Mouse (Mus musculus) limb, embryonic 12.5 days (tissue): ENCODE results near the gene Cadps2. TPM values are rescaled to one million over a fixed set of nuclear protein-coding genes. Genes with fewer than 3 reads are reported as not detected.

ENCODE experiments used
- ATAC-seq: fragments of 200-750 bp; cut with Nextera tagmentation; 2 replicates; pipeline ENCODE4 v1.8.0; 2017; ENCODE audit warnings: low read depth, moderate TSS enrichment; ENCODE audit not compliant: insufficient number of reproducible peaks, insufficient read depth, low FRiP score, low TSS enrichment
- H3K27ac ChIP-seq: fragments of 300-500 bp; sonication (generic); 2 replicates; pipeline ENCODE4 v1.5.1; 2016; ENCODE audit warnings: mild to moderate bottlenecking, moderate library complexity
- H3K27me3 ChIP-seq: fragments of 300-500 bp; sonication (generic); 2 replicates; pipeline ENCODE4 v1.6.1; 2016; ENCODE audit warnings: mild to moderate bottlenecking, moderate library complexity
- H3K36me3 ChIP-seq: fragments of 300-500 bp; sonication (generic); 2 replicates; pipeline ENCODE4 v1.6.1; 2016; ENCODE audit warnings: mild to moderate bottlenecking, moderate library complexity
- H3K4me1 ChIP-seq: fragments of 300-500 bp; sonication (generic); replicated peaks from 2 replicates; pipeline ENCODE4 v1.6.1; 2016
- H3K4me2 ChIP-seq: fragments of 300-500 bp; sonication (generic); 2 replicates; pipeline ENCODE4 v1.6.1; 2016; ENCODE audit warnings: mild to moderate bottlenecking, moderate library complexity
- H3K4me3 ChIP-seq: fragments of 300-500 bp; sonication (generic); replicated peaks from 2 replicates; pipeline ENCODE4 v1.5.1; 2016; ENCODE audit warnings: mild to moderate bottlenecking
- H3K9ac ChIP-seq: fragments of 300-500 bp; sonication (generic); replicated peaks from 2 replicates; pipeline ENCODE4 v1.6.1; 2016; ENCODE audit warnings: mild to moderate bottlenecking, moderate library complexity
- H3K9me3 ChIP-seq: fragments of 300-500 bp; sonication (generic); 2 replicates; pipeline ENCODE4 v1.6.1; 2016; ENCODE audit warnings: mild to moderate bottlenecking, moderate library complexity
- WGBS: fragments of 180-500 bp; shearing (Covaris S2); methylation state at CpG from one replicate; pipeline ENCODE4 v1.1.7; 2016; 5-methylcytosine and 5-hydroxymethylcytosine counted together
- polyA plus RNA-seq: library from polyadenylated mRNA; unstranded; fragments of >200 nt; fragmentation: Nextera tagmentation; extraction: Ambion mirVana; gene quantifications from 2 replicates; pipeline ENCODE4 v1.2.1, GENCODE M21; 2016

The Cadps2 gene
- polyA plus RNA-seq, 1 experiment from 2014 or later = 4.8 TPM

DNA sequence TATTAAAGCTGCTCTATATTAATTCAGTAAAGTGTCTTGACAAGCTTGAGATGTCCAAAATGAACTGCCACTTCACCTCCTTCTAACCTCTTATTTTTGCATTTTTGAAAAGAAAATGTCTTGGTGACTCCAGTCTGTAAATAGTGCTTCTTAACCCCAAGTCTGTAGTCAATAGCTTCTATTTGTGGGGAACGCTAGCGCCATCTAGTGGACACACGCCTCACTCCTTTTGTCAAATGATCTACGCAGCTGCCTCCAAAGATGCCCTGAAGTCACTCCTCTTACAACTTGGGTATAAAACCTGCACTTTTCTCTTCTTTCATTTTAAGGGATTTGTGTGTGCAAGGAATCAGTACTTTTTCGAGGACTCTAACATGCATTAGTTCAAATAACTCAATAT lies 381.5 kb downstream of the Cadps2 start:
- H3K9me3 ChIP-seq = no peaks in the 10 kb centered on the region
- H3K27me3 ChIP-seq = no peaks in the 10 kb centered on the region
- no peak overlapping the region for H3K4me3 ChIP-seq
- H3K4me2 ChIP-seq = no peak overlapping the region
- H3K36me3 ChIP-seq = no peaks in the 10 kb centered on the region
- WGBS = 3% methylated on average over 5 of the region's 5 CpGs
- no peak overlapping the region for H3K27ac ChIP-seq
- no peaks in the 10 kb centered on the region for H3K4me1 ChIP-seq
- ATAC-seq = no peak
- H3K9ac ChIP-seq = no peak overlapping the region

DNA sequence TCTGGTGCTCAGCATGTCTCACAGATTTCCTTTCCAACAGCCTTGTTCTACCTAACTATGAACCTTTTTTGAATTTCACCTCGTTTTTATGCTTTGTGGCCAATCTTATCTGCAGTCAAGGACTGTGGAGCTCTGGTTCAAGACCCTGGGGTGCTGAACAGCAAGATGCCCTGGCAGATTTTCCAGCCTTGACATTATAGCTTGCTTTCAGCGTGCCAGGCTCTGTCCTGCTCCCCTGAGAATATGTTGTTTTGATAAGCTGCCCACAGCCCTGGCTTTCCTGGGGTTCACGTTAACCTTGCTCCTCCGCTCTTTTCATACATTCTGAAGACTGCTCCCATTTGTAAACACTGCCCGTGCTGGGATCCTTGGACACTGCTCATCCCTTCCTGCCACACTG lies 385.3 kb downstream of the Cadps2 start:
- ATAC-seq = no peak
- Histone ChIP-seq H3K36me3 (no peaks in the 10 kb centered on the region), H3K27me3 (no peaks in the 10 kb centered on the region), H3K9me3 (no peaks in the 10 kb centered on the region), H3K9ac (no peak overlapping the region), H3K4me1 (no peaks in the 10 kb centered on the region), H3K4me2 (no peak overlapping the region), H3K4me3 (no peak overlapping the region), H3K27ac (no peak overlapping the region)
- 66% methylated on average over 5 of the region's 5 CpGs for WGBS

GRCm38 (mm10) chr6:23439897-23440296 lies 399.3 kb downstream of the Cadps2 start:
- H3K36me3 ChIP-seq = no peaks in the 10 kb centered on the region
- WGBS = 75% methylated on average over 3 of the region's 3 CpGs

DNA sequence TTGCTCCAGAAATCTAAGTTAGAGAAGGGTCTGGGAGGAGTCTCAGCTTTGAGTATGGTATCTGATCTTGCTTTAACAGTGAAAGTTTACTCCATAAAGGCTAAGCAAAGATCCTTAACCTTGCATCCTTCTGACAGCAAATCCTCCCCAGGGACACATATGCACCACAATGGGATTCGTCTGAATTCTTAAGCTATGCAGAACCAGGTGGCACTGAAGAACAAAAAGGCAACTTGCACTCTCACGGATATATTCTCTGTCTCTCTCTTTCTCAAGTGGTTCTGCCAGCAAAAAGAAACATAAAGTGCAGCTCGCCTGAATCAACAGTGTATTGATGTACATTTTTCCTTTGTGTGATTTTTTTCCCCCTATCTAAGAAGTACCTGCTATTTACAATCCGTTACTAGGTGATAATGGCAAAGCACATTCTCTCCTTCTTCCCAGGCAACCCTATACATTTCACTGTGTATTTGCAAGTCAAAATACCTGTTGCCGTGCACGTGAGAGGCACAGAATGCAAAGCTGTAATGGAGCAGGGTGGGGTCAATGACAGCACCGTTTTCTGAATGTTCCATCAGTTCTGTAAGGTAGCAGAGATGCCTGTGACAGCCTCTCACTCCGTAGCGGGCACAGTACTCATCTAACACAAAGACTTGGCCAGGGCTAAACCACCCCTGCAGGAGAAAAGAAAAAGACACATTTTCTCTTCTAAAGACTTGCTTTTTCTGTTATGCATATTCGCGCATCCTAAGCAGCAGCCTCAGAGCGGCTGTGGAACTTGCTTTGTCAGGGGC lies 428.8 kb downstream of the Cadps2 start:
- Histone ChIP-seq H3K36me3 (no peaks in the 10 kb centered on the region), H3K27ac (no peak overlapping the region), H3K4me2 (peak overlapping the region; percentile 32), H3K4me3 (no peak overlapping the region), H3K27me3 (peaks cover 15% of the 10 kb centered on the region), H3K4me1 (peaks cover 5% of the 10 kb centered on the region; the same call in 1 of the 2 replicates), H3K9me3 (no peaks in the 10 kb centered on the region), H3K9ac (no peak overlapping the region)
- no peak for ATAC-seq
- 10% methylated on average over 12 of the region's 12 CpGs for WGBS

More at GRCm38 (mm10) chr6:23439897-23440296, 399.3 kb downstream of the Cadps2 start:
- no peak overlapping the region for H3K4me2 ChIP-seq
- no peak overlapping the region for H3K27ac ChIP-seq
- H3K4me1 ChIP-seq = no peaks in the 10 kb centered on the region
- no peaks in the 10 kb centered on the region for H3K9me3 ChIP-seq
- no peaks in the 10 kb centered on the region for H3K27me3 ChIP-seq
- no peak overlapping the region for H3K9ac ChIP-seq
- no peak for ATAC-seq
- no peak overlapping the region for H3K4me3 ChIP-seq

- WGBS = 92% methylated on average over 2 of the region's 2 CpGs
- Histone ChIP-seq H3K9me3 (no peaks in the 10 kb centered on the region), H3K27me3 (no peaks in the 10 kb centered on the region), H3K27ac (no peak overlapping the region), H3K4me1 (no peaks in the 10 kb centered on the region), H3K36me3 (no peaks in the 10 kb centered on the region), H3K9ac (no peak overlapping the region), H3K4me2 (no peak overlapping the region), H3K4me3 (no peak overlapping the region)
- no peak for ATAC-seq
Observed at GRCm38 (mm10) chr6:23394131-23394530, 445.1 kb downstream of the Cadps2 start.

- Histone ChIP-seq H3K27me3 (no peaks in the 10 kb centered on the region), H3K4me2 (no peak overlapping the region), H3K9ac (no peak overlapping the region), H3K4me3 (no peak overlapping the region), H3K4me1 (no peaks in the 10 kb centered on the region), H3K9me3 (no peaks in the 10 kb centered on the region), H3K27ac (no peak overlapping the region), H3K36me3 (no peaks in the 10 kb centered on the region)
- no peak for ATAC-seq
- 88% methylated on average over 4 of the region's 4 CpGs for WGBS
Observed at GRCm38 (mm10) chr6:23392711-23393110, 446.5 kb downstream of the Cadps2 start.

GRCm38 (mm10) chr6:23386711-23387110 lies 452.5 kb downstream of the Cadps2 start:
- Histone ChIP-seq H3K36me3 (no peaks in the 10 kb centered on the region), H3K4me3 (no peak overlapping the region), H3K4me2 (no peak overlapping the region), H3K27ac (no peak overlapping the region), H3K4me1 (peaks cover 9% of the 10 kb centered on the region), H3K9ac (no peak overlapping the region), H3K9me3 (no peaks in the 10 kb centered on the region), H3K27me3 (0 out of 2 replicates have a peak, but pooled peaks cover 3% of the 10 kb centered on the region)
- ATAC-seq = no peak
- 50% methylated on average over 5 of the region's 5 CpGs for WGBS

GRCm38 (mm10) chr6:23383004-23383347 lies 456.2 kb downstream of the Cadps2 start:
- no peak; the same call in 1 of the 2 replicates for ATAC-seq
- peaks cover 9% of the 10 kb centered on the region for H3K4me1 ChIP-seq
- H3K27ac ChIP-seq = no peak overlapping the region
- H3K4me3 ChIP-seq = no peak overlapping the region
- H3K9me3 ChIP-seq = no peaks in the 10 kb centered on the region
- peak overlapping the region; percentile 47 for H3K4me2 ChIP-seq
- H3K9ac ChIP-seq = no peak overlapping the region
- no peaks in the 10 kb centered on the region for H3K36me3 ChIP-seq
- 19% methylated on average over 1 of the region's 1 CpGs for WGBS
- 0 out of 2 replicates have a peak, but pooled peaks cover 3% of the 10 kb centered on the region for H3K27me3 ChIP-seq

DNA sequence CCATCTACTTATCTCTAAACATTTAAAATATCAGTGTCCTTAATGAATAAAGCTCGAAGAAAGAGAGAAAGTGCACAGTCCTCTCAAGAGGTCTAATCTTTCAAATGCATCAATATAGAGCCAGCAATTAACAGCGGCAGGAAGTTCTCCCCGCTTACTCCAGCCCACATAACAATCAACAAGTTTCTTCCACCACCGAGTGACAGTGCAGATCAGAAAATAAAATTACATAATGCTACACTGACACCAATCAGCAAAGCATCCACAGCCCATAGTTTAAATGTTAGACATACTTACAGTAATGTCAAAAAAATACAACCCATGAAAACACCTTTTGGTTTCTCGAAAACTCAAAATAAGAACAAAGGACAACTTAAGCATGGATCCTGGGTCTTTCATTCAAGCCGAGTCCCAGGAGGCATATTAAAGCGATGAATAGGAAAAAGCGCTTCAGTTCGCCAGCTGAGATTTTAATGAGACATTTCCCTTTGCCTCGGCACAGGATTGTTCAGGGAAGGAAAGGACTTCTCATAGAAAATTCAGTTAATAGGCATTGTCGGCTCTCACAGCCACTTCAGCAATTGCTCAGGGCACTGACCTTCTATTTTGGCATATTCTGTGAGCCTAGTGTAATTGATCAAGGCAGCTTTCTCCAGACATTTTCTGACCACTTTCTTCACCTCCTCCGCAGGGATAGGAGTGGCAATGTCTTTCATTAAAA lies 456.8 kb downstream of the Cadps2 start:
- Histone ChIP-seq H3K4me1 (peaks cover 9% of the 10 kb centered on the region), H3K9ac (no peak overlapping the region), H3K27me3 (0 out of 2 replicates have a peak, but pooled peaks cover 3% of the 10 kb centered on the region), H3K36me3 (no peaks in the 10 kb centered on the region), H3K27ac (no peak overlapping the region), H3K4me3 (no peak overlapping the region), H3K4me2 (peak overlapping the region; percentile 47), H3K9me3 (no peaks in the 10 kb centered on the region)
- WGBS = 15% methylated on average over 12 of the region's 12 CpGs
- no peak; the same call in 1 of the 2 replicates for ATAC-seq

DNA sequence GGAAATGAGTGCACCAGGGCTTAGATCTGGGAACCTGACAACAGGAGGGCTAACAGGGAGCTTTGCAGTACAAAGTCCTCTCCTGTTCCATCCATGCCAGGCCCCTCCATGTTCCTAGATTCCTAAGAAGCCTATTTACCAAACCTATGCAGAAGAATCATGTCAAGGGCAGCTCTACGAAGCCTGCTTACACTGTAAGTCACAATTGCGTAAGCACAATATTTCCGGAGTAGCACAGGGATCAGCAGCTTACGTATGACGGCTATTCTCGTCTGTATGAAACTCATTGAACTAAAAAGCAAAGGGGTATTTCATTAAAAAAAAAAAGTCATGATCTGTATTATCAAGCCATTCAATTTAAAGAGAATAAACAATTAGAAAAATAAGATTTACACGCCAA lies 462.9 kb downstream of the Cadps2 start:
- Histone ChIP-seq H3K9me3 (no peaks in the 10 kb centered on the region), H3K4me3 (no peak overlapping the region), H3K9ac (no peak overlapping the region), H3K27me3 (no peaks in the 10 kb centered on the region), H3K36me3 (no peaks in the 10 kb centered on the region), H3K4me2 (no peak overlapping the region), H3K4me1 (no peaks in the 10 kb centered on the region), H3K27ac (no peak overlapping the region)
- no peak for ATAC-seq
- 93% methylated on average over 7 of the region's 7 CpGs for WGBS

DNA sequence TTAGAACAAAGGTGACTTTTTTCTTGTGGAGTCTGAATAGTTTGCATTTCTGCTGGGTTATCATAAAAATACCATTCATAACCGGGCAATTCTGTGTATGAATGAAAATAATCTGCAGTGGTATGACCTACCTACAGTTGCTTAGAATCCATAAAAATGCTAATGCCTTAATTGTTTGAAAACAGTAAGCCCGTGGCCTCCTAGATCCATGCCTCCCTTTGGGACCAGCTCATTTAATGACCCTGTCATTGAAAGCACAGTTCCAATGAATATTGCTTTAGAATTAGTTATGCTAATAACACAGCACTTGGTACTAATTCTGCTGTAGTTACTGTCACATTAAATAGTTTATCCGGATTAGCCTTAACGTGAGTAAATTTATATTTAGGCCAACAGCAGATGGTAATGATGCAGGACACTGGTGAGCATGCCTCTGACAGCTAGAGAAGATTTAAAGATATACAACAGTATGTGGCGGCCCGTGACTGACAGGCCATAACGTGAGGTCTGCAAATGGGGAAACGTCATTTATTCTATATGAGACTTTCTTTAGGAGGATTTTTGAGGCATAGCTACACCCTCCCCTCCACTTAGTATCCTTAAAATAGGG lies 477.3 kb downstream of the Cadps2 start:
- Histone ChIP-seq H3K36me3 (no peaks in the 10 kb centered on the region), H3K9me3 (no peaks in the 10 kb centered on the region), H3K4me3 (no peak overlapping the region), H3K27ac (no peak overlapping the region), H3K27me3 (no peaks in the 10 kb centered on the region), H3K4me1 (no peaks in the 10 kb centered on the region), H3K4me2 (no peak overlapping the region), H3K9ac (no peak overlapping the region)
- WGBS = 72% methylated on average over 8 of the region's 8 CpGs
- ATAC-seq = no peak
